Mouse (Mus musculus) telencephalon, adult 2 months (tissue): ENCODE measurements around the gene Dennd4c.
"Not testable (repeated sequence)": the region's sequence is repeated elsewhere in the genome, so short reads cannot be mapped to it uniquely, and the experiment has no call there.

Experiments used
- DNase-seq: peaks from one replicate; pipeline ENCODE4 v3.0.0-alpha.2; 2011; ENCODE audit warnings: low read depth, low spot score

Dennd4c gene

GRCm38 (mm10) chr4:86777587-86777986 lies 29.2 kb downstream of the Dennd4c start:
- DNase-seq = no peak

DNA sequence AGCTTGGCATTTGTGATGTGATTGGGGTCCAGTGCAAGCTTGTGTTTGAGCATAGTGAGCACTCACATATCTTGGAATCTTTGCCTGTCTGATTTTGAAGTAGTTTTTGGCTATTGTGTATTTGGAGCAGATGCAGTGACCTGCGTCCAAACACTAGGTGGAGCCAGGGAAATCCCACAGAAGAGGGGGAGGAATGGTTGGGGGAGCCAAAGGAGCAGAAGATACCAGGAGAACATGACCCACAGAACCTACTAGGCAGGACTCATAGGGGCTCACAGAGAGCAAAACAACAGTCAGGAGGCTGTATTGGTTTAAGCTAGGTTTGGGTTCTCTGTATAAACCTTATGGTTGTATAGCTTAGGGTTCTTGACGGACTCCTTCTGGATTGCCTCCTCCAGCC lies 62.2 kb downstream of the Dennd4c start:
- DNase-seq = no peak

DNA sequence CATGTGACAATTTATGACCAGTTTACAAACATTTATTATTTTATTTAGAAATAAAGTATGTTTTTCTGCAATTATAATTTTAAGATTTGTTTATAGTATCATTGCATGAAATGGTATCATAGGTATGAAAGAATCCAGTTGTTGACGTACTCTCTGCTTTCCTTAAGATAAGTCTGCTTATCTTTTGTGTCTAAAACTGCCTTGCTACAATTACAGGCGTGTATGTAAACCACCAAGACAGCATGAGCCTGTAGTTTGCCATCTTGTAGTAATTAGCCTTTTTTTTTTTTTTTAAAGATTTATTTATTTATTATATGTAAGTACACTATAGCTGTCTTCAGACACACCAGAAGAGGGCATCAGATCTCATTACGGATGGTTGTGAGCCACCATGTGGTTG lies 66.5 kb downstream of the Dennd4c start:
- no peak for DNase-seq

DNA sequence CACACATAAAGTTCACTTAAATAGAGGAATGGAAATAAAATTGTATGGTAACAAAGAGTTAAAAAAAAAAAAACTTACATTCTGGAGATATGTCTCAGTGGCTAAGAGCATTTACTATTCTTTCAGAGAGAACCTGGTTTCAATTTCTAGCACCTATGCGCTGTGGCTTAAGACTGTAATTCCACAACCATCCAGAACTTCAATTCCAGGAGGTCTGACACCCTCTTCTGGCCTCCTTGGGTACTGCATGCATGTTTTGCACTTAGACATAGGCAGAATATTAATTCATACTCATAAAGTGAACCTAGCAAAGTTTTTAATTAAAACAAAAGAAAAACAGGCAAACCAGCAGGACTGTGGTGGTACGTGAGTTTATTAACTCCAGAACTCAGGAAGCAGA lies 74.8 kb downstream of the Dennd4c start:
- DNase-seq = peak; percentile 17

DNA sequence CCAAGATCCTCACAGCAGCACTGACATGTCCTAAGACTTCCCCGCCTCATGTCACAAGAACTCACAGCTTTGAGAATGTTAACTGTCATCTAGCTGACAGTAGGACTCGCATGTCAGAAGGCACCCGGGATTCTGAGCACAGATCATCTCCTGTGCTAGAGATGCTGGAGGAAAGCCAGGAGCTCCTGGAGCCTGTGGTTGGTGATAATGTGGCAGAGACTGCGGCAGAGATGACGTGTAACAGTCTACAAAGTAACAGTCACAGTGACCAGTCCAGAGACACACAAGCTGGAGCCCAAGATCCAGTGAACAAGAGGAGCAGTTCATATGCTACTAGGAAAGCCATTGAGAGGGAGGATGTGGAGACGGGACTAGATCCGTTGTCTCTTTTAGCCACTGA lies 76.8 kb downstream of the Dennd4c start:
- no peak for DNase-seq

DNA sequence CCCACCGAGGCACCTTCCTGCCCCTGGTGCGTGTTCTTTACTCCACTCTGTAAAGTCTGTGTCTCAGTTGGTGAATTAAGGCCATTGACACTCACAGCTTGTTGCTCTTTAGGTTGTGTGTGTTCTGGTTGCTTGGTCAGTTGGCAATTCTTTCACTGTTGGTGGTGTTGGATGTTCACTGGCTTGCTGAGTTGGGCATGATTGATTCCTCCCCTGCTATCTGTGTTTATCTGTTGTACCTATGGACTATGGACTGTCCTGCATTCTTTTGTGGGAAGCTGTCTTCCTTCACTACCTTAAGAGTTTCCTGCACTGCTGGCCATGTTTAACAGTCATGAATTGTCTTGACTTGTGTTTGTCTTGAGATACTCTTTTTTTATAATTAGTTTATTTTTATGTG lies 83.5 kb downstream of the Dennd4c start:
- DNase-seq = no peak

GRCm38 (mm10) chr4:86841141-86841540 lies 92.8 kb downstream of the Dennd4c start:
- not testable (repeated sequence) for DNase-seq

DNA sequence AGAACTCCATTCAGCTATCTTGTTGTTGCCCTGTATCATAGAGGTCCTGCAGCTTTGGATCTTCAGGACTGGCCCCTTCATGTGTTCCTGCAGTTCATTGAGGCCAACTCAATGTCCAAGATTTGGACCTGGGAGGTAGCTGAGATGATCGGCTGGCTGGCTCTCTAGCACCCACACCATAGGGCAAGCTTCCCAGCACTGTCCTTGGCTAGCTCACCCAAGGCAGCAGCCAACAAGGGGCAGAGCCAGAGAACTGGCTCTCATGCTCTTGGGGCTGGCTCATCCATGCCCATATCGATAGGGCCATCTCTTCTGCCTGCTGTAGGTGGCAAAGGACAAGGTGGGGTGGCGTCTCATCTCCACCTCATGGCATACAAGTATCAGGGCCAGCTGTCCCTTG lies 97.0 kb downstream of the Dennd4c start:
- DNase-seq = no peak

- no peak for DNase-seq
Measured at GRCm38 (mm10) chr4:86847246-86847645, 98.9 kb downstream of the Dennd4c start.

GRCm38 (mm10) chr4:86851331-86851730 lies 103.0 kb downstream of the Dennd4c start:
- DNase-seq = no peak

GRCm38 (mm10) chr4:86852018-86852417 lies 103.7 kb downstream of the Dennd4c start:
- no peak for DNase-seq

GRCm38 (mm10) chr4:86852813-86853590 lies 104.6 kb downstream of the Dennd4c start:
- DNase-seq = no peak

DNA sequence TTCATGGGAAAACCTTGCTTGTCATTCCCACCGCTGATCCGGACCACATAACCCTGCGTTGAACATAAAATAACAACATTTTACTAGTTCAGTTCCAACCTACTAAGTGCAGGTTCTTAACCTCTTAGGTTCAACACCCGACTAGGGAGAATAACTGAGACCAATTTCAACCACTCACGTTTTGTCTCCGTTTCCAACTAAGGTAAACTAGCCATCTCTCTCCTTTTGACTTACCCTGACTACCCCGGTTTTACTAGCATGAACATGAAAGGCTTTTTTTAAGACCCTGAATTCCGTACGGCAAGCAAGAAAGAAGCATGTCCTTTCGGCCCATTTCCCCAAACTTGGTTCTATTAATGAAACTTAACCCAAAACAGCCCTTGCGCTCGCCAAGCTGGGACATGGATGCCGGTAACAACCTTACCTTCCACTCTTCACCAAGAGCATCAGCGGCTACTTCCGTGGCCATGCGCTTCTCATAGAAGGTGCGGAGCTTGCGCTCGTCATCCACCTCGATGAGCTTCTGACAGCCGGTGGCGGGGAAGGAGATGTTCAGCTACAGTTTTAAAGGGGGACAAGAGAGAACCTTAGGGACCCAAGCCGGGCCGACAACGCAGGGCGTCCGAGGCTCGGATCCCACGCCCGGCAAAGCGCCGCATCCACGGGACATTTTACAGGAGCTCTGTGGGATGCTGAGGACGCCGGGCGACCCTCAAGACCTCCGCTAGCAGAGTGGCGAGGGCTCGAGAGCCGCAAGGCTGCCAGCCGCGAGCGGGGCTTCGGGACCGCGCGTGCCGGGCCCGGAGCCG lies 108.2 kb downstream of the Dennd4c start:
- DNase-seq = no peak

- peak; percentile 98 for DNase-seq
Measured at GRCm38 (mm10) chr4:86857113-86858069, 109.0 kb downstream of the Dennd4c start, which contains the start of gene Rps6. Gene Rps6, minus strand, starts transcription at chr4:86857412.

DNA sequence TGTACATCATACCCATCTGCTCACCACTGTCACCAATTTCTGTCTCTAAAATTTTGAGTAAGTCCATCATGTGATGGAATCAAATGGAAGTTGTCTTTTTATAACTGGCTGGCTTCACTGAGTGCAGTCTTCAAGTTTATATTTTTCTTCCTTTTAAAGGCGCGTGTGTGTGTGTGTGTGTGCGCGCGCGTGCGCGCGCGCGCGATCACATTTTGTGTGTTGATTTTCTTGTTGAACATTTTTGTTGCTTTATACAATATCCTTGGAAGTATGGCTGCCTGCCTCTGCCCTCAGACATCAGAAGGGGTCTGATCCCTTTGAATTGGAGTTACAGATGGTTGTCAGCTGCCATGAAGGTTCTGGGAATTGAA lies 109.7 kb downstream of the Dennd4c start:
- DNase-seq = no peak

DNA sequence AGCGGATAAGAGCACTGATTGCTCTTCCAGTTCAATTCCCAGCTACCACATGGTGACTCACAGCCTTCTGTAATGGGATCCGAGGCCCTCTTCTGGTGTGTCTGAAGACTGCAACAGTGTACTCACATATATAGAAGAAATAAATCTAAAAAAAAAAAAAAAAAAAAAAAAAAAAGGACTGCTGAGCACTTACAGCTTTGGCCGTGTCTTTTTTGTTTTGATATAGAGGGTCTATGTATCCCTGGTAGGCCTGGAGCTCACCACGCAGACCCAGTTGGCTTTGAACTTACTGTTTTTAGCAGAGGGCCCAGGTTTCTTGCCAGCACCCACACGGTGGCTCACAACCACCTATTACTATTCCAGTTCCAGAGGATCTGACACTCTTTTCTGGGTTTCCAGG lies 115.7 kb downstream of the Dennd4c start:
- DNase-seq = no peak

DNA sequence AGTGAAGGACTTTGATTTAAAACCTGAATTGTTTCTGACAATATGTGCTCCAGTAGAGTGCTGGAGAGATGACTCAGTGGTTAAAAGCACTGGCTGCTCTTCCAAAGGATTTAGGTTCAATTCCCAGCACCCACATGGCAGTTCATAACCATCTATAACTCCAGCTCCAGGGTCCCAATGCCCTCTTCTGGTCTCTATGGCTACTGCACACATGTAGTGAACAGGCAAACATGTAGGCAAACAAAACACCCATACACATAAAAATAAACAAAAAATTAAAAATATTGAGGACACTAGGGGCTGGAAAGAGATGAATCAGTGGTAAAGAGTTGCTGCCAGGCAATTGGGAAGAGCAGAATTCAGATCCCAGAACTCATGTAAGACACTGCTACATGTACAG lies 123.6 kb downstream of the Dennd4c start:
- DNase-seq = no peak

- DNase-seq = no peak
Measured at GRCm38 (mm10) chr4:86873072-86873471, 124.7 kb downstream of the Dennd4c start.

DNA sequence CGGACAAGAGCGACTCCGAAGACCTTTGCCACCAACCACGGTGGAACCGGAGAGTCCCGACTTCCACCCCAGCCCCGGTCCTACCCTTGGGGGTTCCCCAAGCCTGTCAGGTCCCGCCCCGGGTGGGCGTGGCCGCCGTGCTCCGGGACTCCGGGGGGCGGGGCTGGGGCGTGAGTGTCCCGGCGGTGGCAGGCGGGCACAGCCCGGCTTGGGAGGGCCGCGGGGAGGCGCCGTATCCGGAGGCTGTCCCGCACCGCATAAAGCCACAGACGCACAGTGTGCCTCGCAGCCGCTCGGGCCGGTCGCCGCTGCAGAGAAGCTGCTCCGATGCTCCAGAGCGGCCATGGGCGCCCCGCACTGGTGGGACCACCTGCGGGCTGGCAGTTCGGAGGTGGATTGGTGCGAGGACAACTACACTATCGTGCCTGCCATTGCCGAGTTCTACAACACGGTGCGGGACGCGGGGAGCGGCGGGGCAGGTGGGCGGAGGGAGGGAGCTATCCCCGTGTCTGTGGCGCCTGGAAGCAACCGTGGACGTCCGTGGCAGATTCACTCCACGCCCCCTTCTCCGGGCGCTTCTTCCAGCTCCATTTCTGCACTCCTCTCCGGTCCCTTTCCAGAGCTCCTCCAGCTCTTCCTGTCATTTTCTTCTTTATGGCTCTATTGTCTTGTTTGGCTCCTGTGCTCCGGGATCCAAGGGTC lies 125.9 kb downstream of the Dennd4c start, which contains the start of gene Acer2:
Gene Acer2, plus strand, starts transcription at position 251 of the 702 bp plus-strand sequence.
- no peak for DNase-seq

- DNase-seq = no peak
Measured at GRCm38 (mm10) chr4:86879477-86879876, 131.1 kb downstream of the Dennd4c start.

DNA sequence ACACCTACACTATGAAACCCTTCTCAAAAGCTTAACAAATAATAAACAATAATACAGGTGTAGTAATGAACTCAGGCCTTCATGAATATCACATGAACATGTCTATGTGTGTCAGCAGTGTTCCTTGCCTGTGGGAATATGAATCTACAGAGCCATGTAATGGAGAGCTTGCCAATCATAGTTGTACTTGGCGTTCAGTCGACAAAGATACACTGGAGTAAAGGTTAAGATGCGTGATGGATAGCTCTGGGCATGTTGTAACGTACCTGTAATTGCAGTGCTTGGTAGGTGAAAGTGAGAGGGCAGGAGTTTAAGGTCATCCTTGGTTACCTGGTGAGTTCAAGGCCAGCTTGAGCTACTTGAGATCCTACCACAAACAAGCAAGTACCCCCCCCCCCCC lies 132.8 kb downstream of the Dennd4c start:
- no peak for DNase-seq
